Mouse (Mus musculus): Measurements from ENCODE around the gene G6pc2.

Gene G6pc2

GRCm38 (mm10) chr2:69210773-69211172, at the start of gene G6pc2:
TSS of gene G6pc2 (plus strand) at chr2:69211073.
- no peak for DNase-seq (ENCODE audit: low spot score)

- DNase-seq (ENCODE audit: low spot score) = no peak
Observed at GRCm38 (mm10) chr2:69170395-69171077, 40.3 kb upstream of the G6pc2 start.

GRCm38 (mm10) chr2:69175296-69175695, 35.6 kb upstream of the G6pc2 start:
- no peak for DNase-seq (ENCODE audit: low spot score)

GRCm38 (mm10) chr2:69179721-69180120, 31.2 kb upstream of the G6pc2 start:
- no peak for DNase-seq (ENCODE audit: low spot score)

- DNase-seq (ENCODE audit: low spot score) = no peak
Observed at GRCm38 (mm10) chr2:69187990-69188389, 22.9 kb upstream of the G6pc2 start.

GRCm38 (mm10) chr2:69188732-69189131, 22.1 kb upstream of the G6pc2 start:
- no peak for DNase-seq (ENCODE audit: low spot score)

- DNase-seq (ENCODE audit: low spot score) = no peak
Observed at GRCm38 (mm10) chr2:69189222-69189621, 21.7 kb upstream of the G6pc2 start.

- no peak for DNase-seq (ENCODE audit: low spot score)
Observed at GRCm38 (mm10) chr2:69191059-69191458, 19.8 kb upstream of the G6pc2 start.

GRCm38 (mm10) chr2:69193555-69193954, 17.3 kb upstream of the G6pc2 start:
- no peak for DNase-seq (ENCODE audit: low spot score)

GRCm38 (mm10) chr2:69205185-69205584, 5.7 kb upstream of the G6pc2 start:
- DNase-seq (ENCODE audit: low spot score) = no peak

- DNase-seq (ENCODE audit: low spot score) = peak; percentile 88
Observed at GRCm38 (mm10) chr2:69205791-69206351, 5.0 kb upstream of the G6pc2 start, which contains the start of gene Spc25. TSS of gene Spc25 (minus strand) at chr2:69206194.

GRCm38 (mm10) chr2:69206523-69206922, 4.3 kb upstream of the G6pc2 start:
- no peak for DNase-seq (ENCODE audit: low spot score)

GRCm38 (mm10) chr2:69209684-69210083, 1.2 kb upstream of the G6pc2 start:
- no peak for DNase-seq (ENCODE audit: low spot score)

GRCm38 (mm10) chr2:69212652-69213051, 1.8 kb downstream of the G6pc2 start:
- no peak for DNase-seq (ENCODE audit: low spot score)

GRCm38 (mm10) chr2:69215242-69215641, 4.4 kb downstream of the G6pc2 start:
- no peak for DNase-seq (ENCODE audit: low spot score)

- no peak for DNase-seq (ENCODE audit: low spot score)
Observed at GRCm38 (mm10) chr2:69221868-69222416, 11.1 kb downstream of the G6pc2 start.

- no peak for DNase-seq (ENCODE audit: low spot score)
Observed at GRCm38 (mm10) chr2:69222815-69223214, 11.9 kb downstream of the G6pc2 start.

GRCm38 (mm10) chr2:69224724-69225123, 13.9 kb downstream of the G6pc2 start:
- no peak for DNase-seq (ENCODE audit: low spot score)

GRCm38 (mm10) chr2:69226876-69227275, 16.0 kb downstream of the G6pc2 start:
- DNase-seq (ENCODE audit: low spot score) = no peak

GRCm38 (mm10) chr2:69228635-69229034, 17.8 kb downstream of the G6pc2 start:
- DNase-seq (ENCODE audit: low spot score) = no peak

GRCm38 (mm10) chr2:69230137-69230536, 19.3 kb downstream of the G6pc2 start:
- DNase-seq (ENCODE audit: low spot score) = no peak

GRCm38 (mm10) chr2:69232101-69232500, 21.2 kb downstream of the G6pc2 start:
- DNase-seq (ENCODE audit: low spot score) = no peak

GRCm38 (mm10) chr2:69234976-69235678, 24.3 kb downstream of the G6pc2 start:
- DNase-seq (ENCODE audit: low spot score) = no peak

Data from layer of hippocampus, adult 9-10 months (tissue).